Mouse (Mus musculus) intestine, embryonic 16.5 days (tissue): ENCODE measurements around the gene Jade1. TPM values are rescaled to one million over a fixed set of nuclear protein-coding genes. Genes with fewer than 3 reads are reported as not detected.

Experiments
- ATAC-seq: fragments of 200-750 bp; cut with Nextera tagmentation; 2 replicates; pipeline ENCODE4 v1.8.0; 2017; ENCODE audit warnings: moderate TSS enrichment, moderate library complexity
- H3K27ac ChIP-seq: fragments of 300-500 bp; sonication (generic); 2 replicates; pipeline ENCODE4 v1.5.1; 2014; ENCODE audit warnings: mild to moderate bottlenecking, low read length
- H3K27me3 ChIP-seq: fragments of 300-500 bp; sonication (generic); replicated peaks from 2 replicates; pipeline ENCODE4 v1.6.1; 2014; ENCODE audit warnings: low read length, control low read depth, mixed read lengths; ENCODE audit not compliant: control insufficient read depth, insufficient read depth
- H3K36me3 ChIP-seq: fragments of 300-500 bp; sonication (generic); 2 replicates; pipeline ENCODE4 v1.6.1; 2014; ENCODE audit warnings: low read length, control low read depth; ENCODE audit not compliant: control insufficient read depth, insufficient read depth
- H3K4me1 ChIP-seq: fragments of 300-500 bp; sonication (generic); 2 replicates; pipeline ENCODE4 v1.6.1; 2014; ENCODE audit warnings: low read length, control low read depth, mixed read lengths; ENCODE audit not compliant: control insufficient read depth, insufficient read depth
- H3K4me2 ChIP-seq: fragments of 300-500 bp; sonication (generic); 2 replicates; pipeline ENCODE4 v1.6.1; 2014; ENCODE audit warnings: low read depth, low read length, control low read depth
- H3K4me3 ChIP-seq: fragments of 300-500 bp; sonication (generic); 2 replicates; pipeline ENCODE4 v1.5.1; 2014; ENCODE audit warnings: mild to moderate bottlenecking, low read length
- H3K9ac ChIP-seq: fragments of 300-500 bp; sonication (generic); 2 replicates; pipeline ENCODE4 v1.6.1; 2014; ENCODE audit warnings: low read depth, low read length
- H3K9me3 ChIP-seq: fragments of 300-500 bp; sonication (generic); 2 replicates; pipeline ENCODE4 v1.6.1; 2016; ENCODE audit warnings: low read length, control low read depth; ENCODE audit not compliant: control insufficient read depth
- WGBS: fragments of 180-500 bp; shearing (Covaris S2); extraction: QIAGEN DNeasy Blood & Tissue Kit; methylation state at CpG from one replicate; pipeline ENCODE4 v1.1.7; 2014; 5-methylcytosine and 5-hydroxymethylcytosine counted together
- polyA plus RNA-seq: library from polyadenylated mRNA; unstranded; fragments of >200 nt; fragmentation: Nextera tagmentation; extraction: Ambion mirVana; gene quantifications from 2 replicates; pipeline ENCODE4 v1.2.1, GENCODE M21; 2015

The Jade1 gene
- polyA plus RNA-seq, 1 experiment from 2014 or later, result 14.8 TPM

DNA sequence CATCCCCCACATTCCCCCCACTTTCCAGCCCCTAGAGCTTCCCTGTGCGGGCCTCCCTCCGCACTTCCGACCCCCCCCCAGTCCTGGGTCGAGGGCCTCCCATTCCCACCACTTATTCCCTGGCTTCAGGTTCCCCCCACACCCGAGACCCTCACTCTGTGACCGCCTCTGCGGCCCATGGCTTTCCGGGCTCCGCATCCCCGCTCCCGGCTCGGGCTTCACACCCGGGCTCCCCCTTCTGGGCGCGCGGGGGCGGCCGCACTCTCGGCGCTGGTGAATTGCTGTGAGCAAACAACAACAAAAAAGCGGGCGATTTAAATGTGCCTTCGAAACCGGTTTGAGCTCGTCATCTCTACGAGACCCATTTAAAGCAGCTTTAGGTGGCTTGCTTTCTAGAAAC lies 10.4 kb downstream of the Jade1 start:
- whole genome bisulfite sequencing, result 2% methylated on average over 25 of the region's 26 CpGs
- H3K9me3 ChIP-seq, result no peaks in the 10 kb centered on the region
- peak overlapping the region; percentile 83 for H3K4me3 ChIP-seq
- H3K4me2 ChIP-seq, result peak overlapping the region; percentile 79
- H3K27me3 ChIP-seq, result no peaks in the 10 kb centered on the region
- peaks cover 27% of the 10 kb centered on the region; the same call in 1 of the 2 replicates for H3K4me1 ChIP-seq
- H3K27ac ChIP-seq, result peak overlapping the region; percentile 97
- H3K9ac ChIP-seq, result peak overlapping the region; percentile 90
- H3K36me3 ChIP-seq, result no peaks in the 10 kb centered on the region
- ATAC-seq, result peak; percentile 35

DNA sequence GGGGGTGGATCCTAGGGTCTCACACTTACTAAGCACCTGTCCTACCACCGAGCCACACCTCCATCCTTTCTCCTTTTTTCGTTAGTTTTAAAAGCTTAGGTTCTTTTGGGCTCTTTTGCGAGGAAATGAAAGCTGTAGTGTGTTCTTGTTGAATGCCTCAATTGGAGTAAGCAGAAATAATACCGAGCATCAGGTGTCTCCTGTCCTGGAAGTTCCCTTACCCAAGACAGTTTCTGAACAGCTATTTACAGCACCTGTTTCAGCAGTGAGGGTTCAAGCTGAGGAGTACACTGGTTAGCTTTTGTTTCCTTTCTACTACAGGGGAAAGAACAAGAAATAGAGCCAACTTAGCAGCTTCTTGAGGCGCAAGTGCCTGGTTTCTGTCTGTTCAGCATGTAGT lies 14.4 kb downstream of the Jade1 start:
- H3K4me1 ChIP-seq, result peaks cover 45% of the 10 kb centered on the region
- no peaks in the 10 kb centered on the region for H3K27me3 ChIP-seq
- no peak for ATAC-seq
- WGBS, result 74% methylated on average over 5 of the region's 5 CpGs
- H3K9ac ChIP-seq, result no peak overlapping the region
- no peaks in the 10 kb centered on the region for H3K9me3 ChIP-seq
- H3K4me2 ChIP-seq, result no peak overlapping the region
- H3K27ac ChIP-seq, result no peak overlapping the region
- no peak overlapping the region for H3K4me3 ChIP-seq
- H3K36me3 ChIP-seq, result no peaks in the 10 kb centered on the region

DNA sequence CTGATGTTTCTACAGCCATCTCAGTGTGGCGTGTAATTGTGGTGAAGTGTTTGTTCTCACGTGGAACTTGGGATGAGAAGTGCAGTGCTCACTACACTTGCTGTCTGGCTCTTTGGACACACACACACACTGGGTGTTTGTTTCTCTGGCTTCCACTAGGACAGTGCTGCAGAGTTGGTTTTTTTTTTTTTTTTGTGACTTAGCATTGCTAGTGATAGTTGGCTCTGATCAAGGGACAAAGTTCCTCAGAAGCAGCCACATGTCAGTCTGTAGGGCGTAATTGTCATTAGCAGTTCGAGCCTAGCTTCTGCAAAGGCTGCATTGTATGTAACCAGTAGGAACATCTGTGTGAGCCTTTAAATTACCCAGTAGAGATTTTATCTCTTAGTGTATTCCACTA lies 16.6 kb downstream of the Jade1 start:
- WGBS, result 68% methylated on average over 4 of the region's 4 CpGs
- no peaks in the 10 kb centered on the region for H3K27me3 ChIP-seq
- H3K9ac ChIP-seq, result no peak overlapping the region
- ATAC-seq, result no peak
- peak overlapping the region; percentile 0; the same call in 1 of the 2 replicates for H3K27ac ChIP-seq
- H3K4me2 ChIP-seq, result no peak overlapping the region
- H3K36me3 ChIP-seq, result no peaks in the 10 kb centered on the region
- H3K9me3 ChIP-seq, result no peaks in the 10 kb centered on the region
- peaks cover 51% of the 10 kb centered on the region for H3K4me1 ChIP-seq
- no peak overlapping the region for H3K4me3 ChIP-seq

DNA sequence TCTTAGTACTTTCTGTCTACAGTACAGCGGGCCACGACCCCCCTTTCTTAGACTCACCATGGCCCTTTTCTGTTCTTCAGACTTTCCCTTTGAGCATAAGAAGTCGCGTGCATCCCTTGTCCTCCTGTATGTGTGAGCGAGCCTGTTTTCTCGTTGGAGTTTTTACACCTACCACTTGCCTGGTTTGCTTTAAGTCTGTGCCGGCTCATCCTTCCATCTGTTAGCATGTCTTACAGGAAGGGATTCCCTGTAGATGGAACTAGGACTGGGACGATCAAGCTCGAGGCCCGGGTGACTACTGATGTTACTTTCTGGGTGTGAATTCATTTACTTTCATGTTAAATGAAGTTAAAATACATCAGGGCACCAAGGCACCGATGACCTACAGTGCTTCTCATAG lies 17.4 kb downstream of the Jade1 start:
- no peak overlapping the region for H3K9ac ChIP-seq
- no peak overlapping the region for H3K4me3 ChIP-seq
- H3K36me3 ChIP-seq, result no peaks in the 10 kb centered on the region
- H3K4me2 ChIP-seq, result no peak overlapping the region
- H3K4me1 ChIP-seq, result peaks cover 52% of the 10 kb centered on the region
- WGBS, result 86% methylated on average over 11 of the region's 11 CpGs
- no peak overlapping the region for H3K27ac ChIP-seq
- no peak for ATAC-seq
- no peaks in the 10 kb centered on the region for H3K9me3 ChIP-seq
- H3K27me3 ChIP-seq, result no peaks in the 10 kb centered on the region

DNA sequence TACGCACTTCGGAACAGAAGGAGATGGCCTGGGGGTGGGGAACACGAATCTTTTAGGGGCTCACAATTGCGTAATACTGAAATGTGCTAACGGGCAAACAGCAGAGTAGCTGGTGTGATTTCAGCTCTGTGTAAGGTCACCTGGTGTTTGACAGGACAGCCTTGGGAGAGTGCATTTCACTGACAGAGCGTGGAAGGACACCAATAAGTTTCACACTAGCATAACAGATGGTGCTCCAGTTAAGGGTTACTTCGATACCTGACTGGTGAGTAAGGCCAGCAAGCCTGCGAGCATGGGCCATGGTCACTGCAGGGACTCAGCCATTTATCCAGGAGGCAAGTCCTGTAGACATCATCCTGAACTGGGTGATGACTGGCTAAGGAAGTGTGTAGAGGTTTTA lies 18.7 kb downstream of the Jade1 start:
- H3K27ac ChIP-seq, result no peak overlapping the region

DNA sequence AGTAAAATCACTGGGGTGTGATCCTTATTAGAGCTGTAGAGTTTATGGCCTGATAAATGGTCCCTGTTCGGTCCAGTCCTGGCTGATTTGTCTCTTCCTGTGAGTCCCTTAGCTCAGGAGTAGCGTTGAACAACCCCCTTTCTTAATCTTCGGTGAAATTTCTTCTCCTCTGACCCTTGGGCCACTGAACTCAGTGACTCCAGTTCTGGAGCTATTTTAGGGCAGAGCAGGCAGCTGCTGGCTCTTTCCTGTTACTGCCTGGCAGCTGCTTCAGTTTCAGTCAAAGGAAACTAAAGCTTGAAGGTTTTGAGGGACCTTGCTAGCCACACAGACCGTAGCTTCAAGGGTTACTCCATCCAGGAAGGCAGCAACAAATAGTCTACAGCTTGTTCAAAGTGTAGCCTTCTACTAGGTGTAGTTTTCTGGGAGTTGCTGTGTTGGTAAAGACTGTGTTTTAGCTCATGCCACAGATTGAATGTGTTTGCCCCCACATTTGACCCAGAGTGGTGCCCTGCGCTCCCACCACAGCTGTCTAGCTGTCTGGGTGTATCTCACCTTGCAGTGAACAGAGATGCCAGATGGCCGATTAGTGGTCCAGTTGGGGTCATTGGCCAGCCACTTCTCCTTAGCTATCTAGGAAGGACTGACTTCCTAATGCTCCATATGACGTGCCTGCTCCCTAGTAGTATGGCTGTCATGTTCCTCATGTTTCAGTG lies 19.3 kb downstream of the Jade1 start:
- Histone ChIP-seq H3K27ac (peak overlapping the region; percentile 50), H3K4me1 (peaks cover 54% of the 10 kb centered on the region), H3K9me3 (no peaks in the 10 kb centered on the region)

More for the DNA sequence above, 18.7 kb downstream of the Jade1 start:
- Histone ChIP-seq H3K4me1 (peaks cover 57% of the 10 kb centered on the region), H3K9ac (peak overlapping the region; percentile 6; the same call in 1 of the 2 replicates), H3K9me3 (no peaks in the 10 kb centered on the region), H3K4me2 (no peak overlapping the region), H3K36me3 (no peaks in the 10 kb centered on the region), H3K27me3 (no peaks in the 10 kb centered on the region), H3K4me3 (no peak overlapping the region)
- 63% methylated on average over 8 of the region's 8 CpGs for WGBS
- ATAC-seq, result no peak

DNA sequence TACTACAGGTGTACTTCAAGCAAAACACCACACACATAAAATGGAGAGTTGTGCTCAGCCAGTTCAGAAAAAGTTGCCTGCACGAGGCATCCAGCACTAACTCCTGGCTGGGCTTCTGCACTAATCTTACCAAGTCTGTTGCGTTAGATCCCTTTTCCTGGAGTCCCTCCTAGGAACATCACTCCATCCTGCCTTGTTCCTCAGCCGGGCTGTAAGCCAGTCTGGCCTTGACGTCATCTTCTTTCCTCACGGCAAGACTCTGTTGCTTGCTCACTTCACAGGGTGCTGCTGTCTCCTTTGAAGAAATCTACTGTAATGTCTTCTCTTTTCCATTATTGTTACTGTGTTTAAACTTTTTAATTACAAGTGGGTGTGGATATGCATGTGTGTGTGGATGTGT lies 20.4 kb downstream of the Jade1 start:
- no peaks in the 10 kb centered on the region for H3K9me3 ChIP-seq
- H3K4me2 ChIP-seq, result no peak overlapping the region
- H3K27me3 ChIP-seq, result no peaks in the 10 kb centered on the region
- 75% methylated on average over 5 of the region's 5 CpGs for WGBS
- no peak overlapping the region for H3K9ac ChIP-seq
- no peak for ATAC-seq
- no peak overlapping the region for H3K27ac ChIP-seq
- no peak overlapping the region for H3K4me3 ChIP-seq
- no peaks in the 10 kb centered on the region for H3K36me3 ChIP-seq
- peaks cover 49% of the 10 kb centered on the region for H3K4me1 ChIP-seq

More for the DNA sequence above, 19.3 kb downstream of the Jade1 start:
- Histone ChIP-seq H3K36me3 (no peaks in the 10 kb centered on the region), H3K4me3 (no peak overlapping the region), H3K4me2 (no peak overlapping the region), H3K9ac (no peak overlapping the region; the same call in 1 of the 2 replicates), H3K27me3 (no peaks in the 10 kb centered on the region)
- peak; percentile 15; the same call in 1 of the 2 replicates for ATAC-seq
- 54% methylated on average over 7 of the region's 7 CpGs for WGBS

DNA sequence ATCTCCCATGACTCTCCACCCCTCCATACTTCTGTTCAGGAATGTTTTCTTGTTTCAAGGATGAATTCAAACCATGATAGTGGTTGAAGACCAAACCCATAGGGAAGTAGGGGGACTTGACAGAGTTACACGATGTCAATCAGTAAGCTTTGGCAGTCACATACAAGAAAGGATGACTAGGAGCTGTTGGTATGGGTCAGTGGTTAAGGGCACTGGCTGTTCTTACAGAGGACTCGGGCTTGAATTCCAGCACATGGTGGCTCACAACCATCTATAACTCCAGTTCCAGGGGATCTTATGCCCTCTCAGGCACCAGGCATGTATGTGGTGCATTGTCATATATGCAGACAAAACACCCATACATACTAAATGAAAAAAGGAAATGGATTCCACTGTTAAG lies 21.7 kb downstream of the Jade1 start:
- Histone ChIP-seq H3K4me2 (no peak overlapping the region), H3K27me3 (no peaks in the 10 kb centered on the region), H3K27ac (no peak overlapping the region), H3K4me1 (peaks cover 48% of the 10 kb centered on the region), H3K4me3 (no peak overlapping the region), H3K9me3 (no peaks in the 10 kb centered on the region), H3K9ac (no peak overlapping the region), H3K36me3 (no peaks in the 10 kb centered on the region)
- ATAC-seq, result no peak
- 83% methylated on average over 2 of the region's 2 CpGs for WGBS

DNA sequence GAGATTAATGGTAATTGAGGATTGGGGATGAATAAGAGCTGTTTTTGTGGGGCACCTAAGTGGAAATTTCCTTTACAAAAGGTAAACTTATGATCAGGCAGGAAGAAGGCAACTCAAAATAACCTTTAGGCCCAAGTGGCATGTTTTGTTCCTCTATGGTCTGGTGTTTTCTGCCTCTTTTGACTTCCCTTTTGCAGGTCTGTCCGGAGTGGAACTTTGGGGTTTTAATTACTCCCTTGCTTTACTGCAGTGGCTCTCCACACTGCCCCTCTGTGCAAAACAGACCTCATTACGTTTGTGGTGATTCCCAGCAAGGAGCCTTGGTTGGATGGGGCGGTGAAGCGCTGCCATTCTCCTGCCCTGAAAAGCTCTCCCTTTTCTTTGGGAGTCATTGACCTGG lies 24.3 kb downstream of the Jade1 start:
- H3K4me3 ChIP-seq, result no peak overlapping the region
- H3K4me1 ChIP-seq, result peaks cover 43% of the 10 kb centered on the region
- no peak for ATAC-seq
- H3K27me3 ChIP-seq, result no peaks in the 10 kb centered on the region
- no peak overlapping the region for H3K4me2 ChIP-seq
- H3K27ac ChIP-seq, result no peak overlapping the region
- no peak overlapping the region for H3K9ac ChIP-seq
- no peaks in the 10 kb centered on the region for H3K9me3 ChIP-seq
- 54% methylated on average over 4 of the region's 4 CpGs for WGBS
- H3K36me3 ChIP-seq, result no peaks in the 10 kb centered on the region
